Mouse (Mus musculus) heart, postnatal 36 days (tissue): ENCODE measurements at regions not wholly inside any gene's neighbourhood (a gene's known extent, or its start where the extent isn't known, plus 50 kb on each side); places are given as distances from the start of the nearest gene placed in this dataset.

Experiments used
- DNase-seq, 2 experiments: peaks; one replicate each; pipeline ENCODE4 v3.0.0; 2021 to 2022
- intact Hi-C: fragments of 180-260 bp; cut with DNase I; formaldehyde crosslinking; loops from one replicate; pipeline ENCODE4 v1.15.1; 2025

GRCm38 (mm10) chr12:70523379-70523778 is 70.5 kb downstream of the Tmx1 start:
- intact Hi-C loops = no loop called here
- DNase-seq = no peak

DNA sequence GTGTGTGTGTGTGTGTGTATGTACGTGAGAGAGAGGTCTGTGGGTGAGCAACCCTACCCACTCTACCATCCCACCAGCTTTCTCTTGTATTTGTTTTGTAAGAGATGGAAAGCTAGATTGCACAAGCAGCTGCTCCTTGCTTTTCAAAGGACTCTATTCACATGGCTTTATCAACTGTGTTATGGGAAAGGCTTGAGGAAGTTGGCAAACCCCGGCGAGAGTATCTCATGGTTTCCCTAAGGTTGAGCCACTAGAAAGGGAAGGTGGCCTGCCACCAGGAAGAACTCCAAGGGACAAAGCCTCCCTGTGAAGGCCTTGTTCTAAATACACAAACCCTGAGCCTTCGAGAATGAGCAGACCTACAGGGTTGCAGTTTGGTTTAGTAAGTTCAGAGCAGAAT is 71.8 kb downstream of the Tmx1 start:
- intact Hi-C loops = no loop called here
- no peak for DNase-seq

- no peak for DNase-seq
- intact Hi-C loops = no loop called here
Measured at GRCm38 (mm10) chr12:70531661-70532060, 78.8 kb downstream of the Tmx1 start.

DNA sequence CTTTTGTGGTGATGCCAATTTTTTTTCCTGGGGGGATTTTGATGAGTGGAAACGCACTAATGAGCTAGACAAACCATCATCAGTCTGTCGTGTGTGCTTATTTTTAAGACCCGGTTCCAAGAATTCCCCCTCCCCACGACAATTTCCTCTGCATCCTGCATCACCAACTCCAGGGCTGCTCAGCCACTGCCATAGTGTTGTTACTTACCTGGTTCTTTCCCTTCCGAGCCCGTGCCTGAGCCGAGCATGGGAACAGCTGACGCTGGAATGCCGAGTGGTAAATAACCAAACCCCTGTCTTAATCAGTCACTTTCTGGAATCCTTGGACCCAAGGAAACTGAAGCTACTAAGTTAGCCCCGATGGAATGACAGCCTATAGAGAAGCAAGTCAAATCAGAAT is 79.3 kb downstream of the Tmx1 start:
- intact Hi-C loops = no loop called here
- DNase-seq = no peak

DNA sequence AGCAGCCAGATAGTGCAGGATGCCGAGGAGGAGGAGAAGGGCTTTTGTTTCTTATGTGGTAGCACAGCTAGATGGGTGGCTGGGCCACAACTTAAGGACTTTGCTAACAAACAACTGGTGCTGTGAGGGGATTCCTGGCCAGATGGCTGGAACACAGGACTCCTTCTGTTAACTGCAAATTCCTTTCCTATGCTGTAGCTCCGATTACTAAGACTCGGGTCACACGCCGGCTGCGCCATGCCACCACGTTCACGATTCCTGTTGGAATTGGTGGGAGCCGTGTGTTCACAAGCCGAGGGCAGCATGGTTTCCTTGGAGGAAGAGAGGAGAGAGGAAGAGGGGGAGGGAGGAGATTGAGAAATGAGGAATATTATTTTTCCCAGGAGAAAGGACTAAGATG is 79.9 kb downstream of the Tmx1 start:
- intact Hi-C loops = no loop called here
- peak; percentile 27 to 29 for DNase-seq

GRCm38 (mm10) chr12:70533375-70533935 is 80.6 kb downstream of the Tmx1 start:
- DNase-seq = peak in 1 of 2 experiments; percentile 21
- intact Hi-C loops = no loop called here

- intact Hi-C loops = no loop called here
- DNase-seq = no peak
Measured at GRCm38 (mm10) chr12:70539124-70539523, 86.2 kb downstream of the Tmx1 start.

- intact Hi-C loops = no loop called here
- DNase-seq = no peak
Measured at GRCm38 (mm10) chr12:70539856-70540255, 87.0 kb downstream of the Tmx1 start.

- intact Hi-C loops = no loop called here
- DNase-seq = no peak
Measured at GRCm38 (mm10) chr12:70541432-70541831, 88.5 kb downstream of the Tmx1 start.

GRCm38 (mm10) chr12:70543299-70543698 is 90.4 kb downstream of the Tmx1 start:
- no peak for DNase-seq
- intact Hi-C loops = no loop called here

- intact Hi-C loops = no loop called here
- no peak for DNase-seq
Measured at GRCm38 (mm10) chr12:70544326-70544725, 91.4 kb downstream of the Tmx1 start.

- peak in 1 of 2 experiments; percentile 34 for DNase-seq
- intact Hi-C loops = no loop called here
Measured at GRCm38 (mm10) chr12:70544850-70545510, 92.1 kb downstream of the Tmx1 start.

DNA sequence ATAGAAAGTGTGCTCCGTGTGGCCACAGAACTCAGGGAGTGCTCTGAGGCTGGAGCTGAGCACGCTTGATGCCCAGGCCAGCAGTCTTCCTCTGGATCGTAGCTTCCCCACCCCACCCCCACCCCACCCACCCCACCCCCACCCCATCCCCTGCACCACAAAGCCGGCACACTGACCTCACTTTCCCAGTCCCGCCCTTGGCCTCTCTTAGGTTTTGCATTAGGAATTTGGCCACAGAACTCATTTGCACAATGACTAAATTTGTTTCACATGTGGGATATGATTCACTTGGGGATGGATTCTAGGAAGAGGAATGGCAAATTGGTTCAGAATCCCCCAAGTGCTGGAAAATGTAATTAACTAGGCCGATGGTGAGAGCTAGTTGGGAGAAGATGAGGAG is 94.3 kb downstream of the Tmx1 start:
- intact Hi-C loops = no loop called here
- DNase-seq = no peak

DNA sequence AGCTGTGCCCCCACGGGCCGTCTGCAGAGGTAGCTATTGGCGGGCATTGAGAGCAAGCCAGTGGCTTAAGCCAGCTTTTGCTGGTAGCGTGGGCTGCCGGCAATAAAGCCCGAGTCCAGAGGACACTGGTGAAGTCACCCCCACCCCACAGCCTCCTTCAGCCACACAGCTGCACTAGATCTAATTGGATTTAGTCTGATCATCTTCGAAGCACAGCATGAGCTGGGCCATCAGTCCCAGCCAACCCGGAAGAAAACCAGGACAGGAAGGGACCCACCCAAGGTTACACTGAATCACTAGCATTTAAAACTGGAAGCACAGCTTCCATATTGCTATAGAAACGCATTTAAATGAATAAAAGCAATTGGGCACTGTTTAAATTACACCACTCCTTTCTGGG is 96.4 kb downstream of the Tmx1 start:
- intact Hi-C loops = no loop called here
- no peak for DNase-seq

GRCm38 (mm10) chr12:70553866-70554265 is 101.0 kb downstream of the Tmx1 start:
- intact Hi-C loops = no loop called here
- DNase-seq = no peak

GRCm38 (mm10) chr12:70554586-70554985 is 101.7 kb downstream of the Tmx1 start:
- no peak for DNase-seq
- intact Hi-C loops = no loop called here

- peak; percentile 46 to 53 for DNase-seq
- intact Hi-C loops = loop anchor here (5.0 kb wide), 1 partner anchor 97 kb away; no protein-coding TSS in a partner anchor
Measured at GRCm38 (mm10) chr12:70555723-70556122, 102.8 kb downstream of the Tmx1 start.

DNA sequence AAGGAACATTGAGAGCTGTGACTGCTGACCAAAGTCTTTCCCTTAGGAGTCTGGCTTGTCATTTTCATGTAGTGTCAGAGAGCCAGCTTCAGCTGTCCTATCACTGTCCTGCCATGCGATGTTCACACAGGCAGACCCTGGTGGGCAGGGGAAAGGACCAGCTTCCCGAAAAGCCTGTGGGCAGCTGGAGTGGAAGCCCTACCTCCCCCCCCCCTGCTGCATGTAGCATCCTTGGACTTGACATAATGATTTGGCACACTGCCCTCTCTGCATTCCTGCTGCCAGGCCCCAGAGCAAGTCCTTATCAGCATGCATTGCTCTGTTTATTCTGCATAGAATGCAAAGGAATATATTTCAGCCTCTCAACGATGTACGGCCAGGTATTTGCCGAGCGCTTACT is 103.9 kb downstream of the Tmx1 start:
- intact Hi-C loops = loop anchor here (5.0 kb wide), 1 partner anchor 95 kb away; no protein-coding TSS in a partner anchor
- DNase-seq = no peak

- intact Hi-C loops = no loop called here
- no peak for DNase-seq
Measured at GRCm38 (mm10) chr12:70563446-70563845, 110.6 kb downstream of the Tmx1 start.

- intact Hi-C loops = no loop called here
- no peak for DNase-seq
Measured at GRCm38 (mm10) chr12:70575665-70576064, 122.8 kb downstream of the Tmx1 start.

DNA sequence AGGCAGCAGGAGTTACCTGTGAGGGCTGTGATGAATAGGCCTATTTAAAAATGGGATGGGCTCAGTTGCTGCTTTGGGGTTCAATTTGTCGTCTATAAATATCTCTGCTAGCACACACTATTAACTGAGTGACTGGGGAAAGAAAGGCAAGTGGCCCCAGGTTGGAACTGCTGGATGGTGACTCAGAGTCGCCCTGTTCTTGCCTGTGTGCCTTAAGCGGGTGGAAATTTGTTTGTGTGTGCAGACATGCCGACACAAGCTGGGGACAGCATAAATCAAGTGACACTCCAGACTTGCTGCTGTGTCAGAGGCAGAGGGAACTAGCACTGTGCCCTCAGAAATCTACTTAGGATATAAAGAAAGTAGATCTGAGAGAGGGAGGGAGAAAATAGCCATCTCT is 124.9 kb downstream of the Tmx1 start:
- intact Hi-C loops = no loop called here
- DNase-seq = no peak

- intact Hi-C loops = no loop called here
- DNase-seq = peak in 1 of 2 experiments; percentile 27
Measured at GRCm38 (mm10) chr12:70579328-70579905, 126.5 kb downstream of the Tmx1 start.
